Mouse (Mus musculus) heart, embryonic 11.5 days (tissue): ENCODE results near the gene Cnot11. TPM values are rescaled to one million over a fixed set of nuclear protein-coding genes. Genes with fewer than 3 reads are reported as not detected.
A peak's percentile ranks its signal among the peaks of the same experiment; 100 is the strongest.
"Not testable (repeated sequence)": the region's sequence is repeated elsewhere in the genome, so short reads cannot be mapped to it uniquely, and the experiment has no call there.

Experiments
- ATAC-seq: fragments of 200-750 bp; cut with Nextera tagmentation; replicated peaks from 2 replicates; pipeline ENCODE4 v1.8.0; 2017; ENCODE audit warnings: moderate library complexity; ENCODE audit not compliant: insufficient number of reproducible peaks, low FRiP score, low TSS enrichment
- H3K27ac ChIP-seq: fragments of 300-500 bp; sonication (generic); 2 replicates; pipeline ENCODE4 v1.5.1; 2014; ENCODE audit warnings: mild to moderate bottlenecking, low read depth, low read length
- H3K27me3 ChIP-seq: fragments of 300-500 bp; sonication (generic); 2 replicates; pipeline ENCODE4 v1.6.1; 2014; ENCODE audit warnings: mild to moderate bottlenecking, low read length, mixed read lengths; ENCODE audit not compliant: control insufficient read depth, insufficient read depth
- H3K36me3 ChIP-seq: fragments of 300-500 bp; sonication (generic); 2 replicates; pipeline ENCODE4 v1.6.1; 2014; ENCODE audit warnings: mild to moderate bottlenecking, low read length, moderate library complexity, mixed read lengths; ENCODE audit not compliant: control insufficient read depth, insufficient read depth
- H3K4me1 ChIP-seq: fragments of 300-500 bp; sonication (generic); 2 replicates; pipeline ENCODE4 v1.6.1; 2014; ENCODE audit warnings: low read length; ENCODE audit not compliant: control insufficient read depth, insufficient read depth
- H3K4me2 ChIP-seq: fragments of 300-500 bp; sonication (generic); 2 replicates; pipeline ENCODE4 v1.6.1; 2014; ENCODE audit warnings: mild to moderate bottlenecking, moderate library complexity
- H3K4me3 ChIP-seq: fragments of 300-500 bp; sonication (generic); 2 replicates; pipeline ENCODE4 v1.5.1; 2014; ENCODE audit warnings: low read depth, low read length
- H3K9ac ChIP-seq: fragments of 300-500 bp; sonication (generic); 2 replicates; pipeline ENCODE4 v1.6.1; 2014; ENCODE audit warnings: mild to moderate bottlenecking, low read depth, low read length, moderate library complexity
- H3K9me3 ChIP-seq: fragments of 300-500 bp; sonication (generic); replicated peaks from 2 replicates; pipeline ENCODE4 v1.6.1; 2016; ENCODE audit warnings: low read length; ENCODE audit not compliant: control insufficient read depth
- WGBS: fragments of 180-500 bp; shearing (Covaris S2); extraction: QIAGEN DNeasy Blood & Tissue Kit; methylation state at CpG from one replicate; pipeline ENCODE4 v1.1.7; 2014; ENCODE audit not compliant: insufficient replicate concordance; 5-methylcytosine and 5-hydroxymethylcytosine counted together
- polyA plus RNA-seq: library from polyadenylated mRNA; unstranded; fragments of >200 nt; fragmentation: Nextera tagmentation; extraction: Ambion mirVana; gene quantifications from 2 replicates; pipeline ENCODE4 v1.2.1, GENCODE M21; 2014

Gene Cnot11
- polyA plus RNA-seq, 1 experiment from 2014 or later, result 20.0 TPM

DNA sequence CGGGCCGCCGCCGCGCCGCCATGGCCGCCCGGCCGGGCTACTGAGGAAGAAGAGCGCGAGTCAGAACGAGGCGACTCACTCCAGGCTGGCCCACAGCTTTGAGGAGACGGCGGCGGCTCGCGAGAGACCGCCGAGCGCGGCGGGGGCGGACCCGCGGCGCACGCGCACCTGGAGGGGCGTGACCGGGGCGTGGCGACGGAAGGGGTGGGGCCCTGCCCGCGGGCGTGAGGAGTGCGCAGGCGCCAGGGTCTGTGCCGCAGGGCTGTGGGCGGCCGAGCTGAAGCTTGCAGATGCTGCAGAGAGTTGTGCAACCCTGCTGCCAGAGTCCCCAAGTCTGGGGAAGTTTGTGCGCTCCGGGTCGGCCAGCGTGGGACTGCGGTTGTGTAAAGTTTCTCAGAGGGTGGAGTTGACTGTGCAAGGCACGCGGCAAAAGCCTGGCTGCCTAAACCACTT is 42.5 kb downstream of the Cnot11 start, which contains the start of gene Rnf149:
Gene Rnf149 (minus strand): TSS at position 153 of the 453 bp plus-strand sequence.
- H3K27me3 ChIP-seq, result no peaks in the 10 kb centered on the region
- H3K9ac ChIP-seq, result peak within 1 kb of the TSS; percentile 86
- peaks cover 17% of the 10 kb centered on the region for H3K4me1 ChIP-seq
- WGBS, result under 1% methylated on average over 48 of the region's 49 CpGs
- peak within 1 kb of the TSS; percentile 76 for H3K4me2 ChIP-seq
- H3K27ac ChIP-seq, result peak within 1 kb of the TSS; percentile 92
- peak within 1 kb of the TSS; percentile 68 for H3K4me3 ChIP-seq
- peak; percentile 94 for ATAC-seq
- H3K9me3 ChIP-seq, result no peaks in the 10 kb centered on the region
- no peaks in the 10 kb centered on the region for H3K36me3 ChIP-seq

DNA sequence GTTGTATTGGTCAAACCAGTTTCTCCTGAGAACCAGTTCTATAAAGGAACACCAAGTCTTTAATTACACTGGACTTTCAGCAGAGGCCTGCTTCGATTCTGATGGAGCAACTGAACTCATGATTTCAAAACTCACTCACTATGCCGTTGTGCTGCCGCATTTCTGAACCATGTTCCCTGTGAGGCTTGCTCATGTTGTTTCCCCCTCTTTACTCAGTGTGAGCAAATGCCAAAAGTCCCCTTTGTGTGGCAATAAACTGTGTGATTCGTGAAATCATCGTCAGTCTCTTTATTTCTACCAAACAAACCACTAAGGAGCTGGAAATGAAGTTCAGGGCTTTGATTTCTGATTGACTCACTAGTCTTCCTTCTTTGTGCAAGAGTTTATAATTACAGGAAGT is 43.7 kb downstream of the Cnot11 start:
- Histone ChIP-seq H3K4me2 (no peak overlapping the region), H3K4me3 (no peak overlapping the region), H3K27me3 (no peaks in the 10 kb centered on the region), H3K4me1 (peaks cover 15% of the 10 kb centered on the region), H3K9ac (no peak overlapping the region), H3K27ac (no peak overlapping the region), H3K9me3 (no peaks in the 10 kb centered on the region), H3K36me3 (no peaks in the 10 kb centered on the region)
- ATAC-seq, result no peak
- WGBS, result 86% methylated on average over 5 of the region's 5 CpGs

DNA sequence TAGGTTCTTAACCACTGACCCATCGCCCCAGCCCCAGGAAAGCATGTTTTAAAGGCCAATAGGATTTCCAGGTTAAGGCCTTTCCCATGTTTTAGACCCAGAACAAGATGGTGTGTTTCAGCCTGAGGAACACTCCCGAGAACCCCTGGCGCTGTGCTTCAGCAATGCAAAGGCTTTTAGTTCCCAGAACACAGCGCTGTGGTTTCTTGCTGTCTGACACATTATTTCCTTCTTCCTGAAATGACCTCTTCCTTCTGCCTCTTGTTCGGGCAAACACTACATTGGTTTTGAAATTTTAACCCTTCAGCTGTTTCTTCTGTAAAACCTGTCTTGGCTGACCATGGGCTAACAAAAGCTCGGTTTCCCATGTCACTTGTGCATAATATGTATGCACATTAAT is 44.3 kb downstream of the Cnot11 start:
- WGBS, result 71% methylated on average over 6 of the region's 6 CpGs
- no peaks in the 10 kb centered on the region for H3K36me3 ChIP-seq
- no peaks in the 10 kb centered on the region for H3K9me3 ChIP-seq
- no peak overlapping the region for H3K27ac ChIP-seq
- no peak overlapping the region for H3K4me2 ChIP-seq
- H3K4me1 ChIP-seq, result peaks cover 15% of the 10 kb centered on the region
- H3K9ac ChIP-seq, result no peak overlapping the region
- no peak for ATAC-seq
- H3K27me3 ChIP-seq, result no peaks in the 10 kb centered on the region
- H3K4me3 ChIP-seq, result no peak overlapping the region

DNA sequence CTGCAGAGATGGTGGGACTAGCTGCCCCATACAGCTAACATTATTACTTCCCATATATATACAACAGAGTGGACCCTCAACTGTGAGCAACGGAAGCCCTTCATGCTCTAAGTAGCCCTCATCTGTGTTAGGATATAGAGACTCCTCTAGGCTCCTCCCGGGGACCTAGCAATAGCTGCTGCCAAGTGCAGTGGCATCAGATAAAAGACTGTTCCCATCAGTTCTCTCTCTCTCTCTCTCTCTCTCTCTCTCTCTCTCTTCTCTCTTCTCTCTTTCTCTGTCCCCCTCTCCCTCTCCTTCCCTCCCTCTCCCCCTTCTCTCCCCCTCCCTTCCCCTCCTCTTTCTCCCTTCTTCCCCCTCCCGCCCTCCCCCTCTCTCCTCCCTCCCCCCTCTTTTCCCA is 46.4 kb downstream of the Cnot11 start:
- H3K36me3 ChIP-seq, result no peaks in the 10 kb centered on the region
- H3K4me2 ChIP-seq, result no peak overlapping the region
- WGBS, result 71% methylated on average over 2 of the region's 3 CpGs
- H3K27me3 ChIP-seq, result no peaks in the 10 kb centered on the region
- no peak overlapping the region for H3K27ac ChIP-seq
- no peak overlapping the region for H3K9ac ChIP-seq
- no peaks in the 10 kb centered on the region for H3K9me3 ChIP-seq
- no peak for ATAC-seq
- H3K4me3 ChIP-seq, result no peak overlapping the region
- H3K4me1 ChIP-seq, result peaks cover 3% of the 10 kb centered on the region; the same call in 1 of the 2 replicates

DNA sequence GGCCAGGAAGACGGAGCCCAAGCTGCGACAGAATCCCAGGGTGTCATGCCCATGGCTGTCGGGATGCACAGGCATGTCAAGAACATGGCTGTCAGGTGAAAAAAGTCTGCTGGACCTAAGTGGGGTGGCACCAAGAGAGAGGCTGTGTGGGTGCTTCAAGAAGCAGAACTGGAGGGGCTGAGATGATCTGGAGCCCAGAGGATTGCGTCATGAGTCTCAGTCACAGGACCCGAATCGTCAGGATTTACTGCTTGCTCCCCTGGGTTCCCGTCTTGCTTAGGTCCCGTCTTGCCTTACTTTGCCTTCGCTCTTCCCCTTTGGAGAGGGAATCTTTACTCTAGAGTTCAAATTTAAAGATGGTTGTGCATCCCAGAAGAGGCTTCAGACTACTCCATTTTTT is 48.4 kb downstream of the Cnot11 start:
- H3K4me1 ChIP-seq, result no peaks in the 10 kb centered on the region

DNA sequence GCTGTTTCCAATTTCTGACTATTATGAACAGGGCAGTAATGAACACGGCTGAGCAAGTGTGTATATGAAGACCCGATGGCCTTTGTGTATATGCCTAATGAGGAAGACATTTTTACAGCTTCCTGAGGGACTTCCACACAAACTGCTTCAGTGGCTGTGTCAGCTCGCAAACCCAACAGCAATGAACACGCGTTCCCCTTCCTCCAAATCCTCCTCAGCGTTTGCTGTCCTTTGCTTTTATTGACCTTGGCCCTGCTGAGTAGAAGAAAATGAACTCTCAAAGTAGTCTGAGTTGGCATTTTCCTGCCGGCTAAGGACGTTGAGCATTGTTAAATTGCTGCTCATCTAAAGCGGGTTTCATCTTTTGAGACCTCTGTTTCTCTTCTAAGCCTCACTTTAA is 50.6 kb downstream of the Cnot11 start:
- Histone ChIP-seq H3K9me3 (no peaks in the 10 kb centered on the region), H3K4me1 (no peaks in the 10 kb centered on the region), H3K4me3 (no peak overlapping the region), H3K4me2 (no peak overlapping the region), H3K27ac (no peak overlapping the region), H3K27me3 (no peaks in the 10 kb centered on the region), H3K9ac (no peak overlapping the region), H3K36me3 (no peaks in the 10 kb centered on the region)
- ATAC-seq, result no peak
- 83% methylated on average over 9 of the region's 9 CpGs for WGBS

More for the DNA sequence above, 48.4 kb downstream of the Cnot11 start:
- H3K9me3 ChIP-seq, result no peaks in the 10 kb centered on the region
- no peak overlapping the region for H3K4me3 ChIP-seq
- H3K36me3 ChIP-seq, result no peaks in the 10 kb centered on the region
- no peak for ATAC-seq
- no peak overlapping the region for H3K27ac ChIP-seq
- no peak overlapping the region for H3K9ac ChIP-seq
- 89% methylated on average over 9 of the region's 9 CpGs for WGBS
- no peaks in the 10 kb centered on the region for H3K27me3 ChIP-seq
- H3K4me2 ChIP-seq, result no peak overlapping the region

DNA sequence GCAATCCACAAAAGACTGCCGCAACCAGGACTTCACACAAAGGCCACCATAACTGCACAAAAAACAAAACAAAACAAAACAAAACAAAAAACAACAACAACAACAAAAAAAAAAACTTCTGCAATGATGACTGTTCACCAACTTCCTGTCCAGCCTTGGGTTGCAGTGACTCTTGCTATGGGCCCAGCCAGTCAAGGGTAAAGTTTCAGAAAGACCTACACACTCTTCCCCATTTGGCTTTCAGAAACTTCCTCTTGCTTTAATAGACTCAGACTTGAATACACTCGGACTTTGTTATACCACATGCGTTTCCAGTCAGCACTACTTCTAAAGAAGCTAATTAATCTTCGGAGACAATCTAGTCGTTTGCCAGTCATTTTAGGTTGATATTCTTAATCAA is 55.4 kb downstream of the Cnot11 start:
- H3K36me3 ChIP-seq, result no peaks in the 10 kb centered on the region
- H3K4me3 ChIP-seq, result no peak overlapping the region
- WGBS, result 78% methylated on average over 5 of the region's 5 CpGs
- no peak overlapping the region for H3K4me2 ChIP-seq
- no peaks in the 10 kb centered on the region for H3K4me1 ChIP-seq
- no peak overlapping the region for H3K27ac ChIP-seq
- no peak for ATAC-seq
- H3K9me3 ChIP-seq, result no peaks in the 10 kb centered on the region
- H3K27me3 ChIP-seq, result no peaks in the 10 kb centered on the region
- H3K9ac ChIP-seq, result no peak overlapping the region

DNA sequence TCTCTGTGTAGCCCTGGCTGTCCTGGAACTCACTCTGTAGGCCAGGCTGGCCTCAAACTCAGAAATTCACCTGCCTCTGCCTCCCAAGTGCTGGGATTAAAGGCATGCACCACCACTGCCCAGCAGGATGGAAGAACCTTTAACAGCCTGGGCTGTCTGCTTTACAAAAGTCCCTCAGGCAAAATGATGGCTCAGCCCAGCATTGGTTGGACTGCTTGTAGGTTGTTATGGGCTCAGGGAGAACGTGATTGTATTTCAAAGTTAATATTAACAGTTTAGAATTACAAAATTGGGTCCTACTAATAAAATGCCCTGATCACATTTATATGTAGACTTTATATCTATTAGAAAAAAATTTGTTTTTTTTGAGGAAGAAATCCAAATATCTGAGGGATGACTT is 56.8 kb downstream of the Cnot11 start:
- ATAC-seq, H3K9ac ChIP-seq: not testable (repeated sequence)
- 59% methylated on average over 1 of the region's 1 CpGs for WGBS

DNA sequence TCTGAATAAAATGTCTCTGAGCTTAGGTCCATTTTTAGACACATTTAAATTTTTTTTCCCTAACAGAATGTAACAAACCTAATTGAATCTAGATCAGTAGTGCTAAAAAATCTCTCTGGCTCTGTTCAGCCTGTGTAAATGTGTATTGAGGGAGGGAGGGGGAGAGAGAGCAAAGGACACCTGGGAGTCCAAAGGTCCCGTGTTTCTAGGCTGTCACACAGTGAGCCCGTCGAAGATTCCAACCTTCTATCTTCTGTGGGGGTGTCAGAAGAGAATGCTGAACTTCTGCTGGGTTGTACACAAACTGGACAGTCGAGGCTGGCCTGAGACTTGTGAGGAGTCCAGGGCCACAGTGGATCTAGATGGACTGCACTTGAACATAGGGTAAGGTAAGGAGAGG is 57.3 kb downstream of the Cnot11 start:
- H3K27me3 ChIP-seq, result no peaks in the 10 kb centered on the region
- H3K27ac ChIP-seq, result no peak overlapping the region
- H3K4me2 ChIP-seq, result no peak overlapping the region
- no peak overlapping the region for H3K4me3 ChIP-seq
- WGBS, result 68% methylated on average over 4 of the region's 4 CpGs
- no peaks in the 10 kb centered on the region for H3K9me3 ChIP-seq
- no peaks in the 10 kb centered on the region for H3K36me3 ChIP-seq
- no peaks in the 10 kb centered on the region for H3K4me1 ChIP-seq
- no peak overlapping the region for H3K9ac ChIP-seq
- ATAC-seq, result no peak

More for the DNA sequence above, 56.8 kb downstream of the Cnot11 start:
- not testable (repeated sequence) for H3K36me3 ChIP-seq, H3K4me2 ChIP-seq, H3K27ac ChIP-seq, H3K9me3 ChIP-seq, H3K4me1 ChIP-seq, H3K27me3 ChIP-seq, H3K4me3 ChIP-seq
